Mouse (Mus musculus) frontal cortex, adult (tissue): ENCODE results near the gene Gna11.

Source experiments
- ATAC-seq: cut with Nextera tagmentation; 2 replicates; pipeline ENCODE4 v1.9.2; 2017; ENCODE audit warnings: mild to moderate bottlenecking, moderate library complexity, mixed read lengths; ENCODE audit not compliant: low TSS enrichment

Gna11 gene

GRCm38 (mm10) chr10:81507095-81507494 is 37.9 kb downstream of the Gna11 start:
- no peak for ATAC-seq

GRCm38 (mm10) chr10:81505016-81505664 is 39.9 kb downstream of the Gna11 start:
- ATAC-seq = no peak

GRCm38 (mm10) chr10:81502658-81503057 is 42.3 kb downstream of the Gna11 start:
- ATAC-seq = peak; percentile 80

GRCm38 (mm10) chr10:81501863-81502262 is 43.1 kb downstream of the Gna11 start:
- ATAC-seq = no peak

- ATAC-seq = no peak
Observed at GRCm38 (mm10) chr10:81500032-81500431, 45.0 kb downstream of the Gna11 start, which contains the start of gene S1pr4. TSS of gene S1pr4 (minus strand) at chr10:81500132.

- no peak for ATAC-seq
Observed at GRCm38 (mm10) chr10:81499250-81499901, 45.6 kb downstream of the Gna11 start.

GRCm38 (mm10) chr10:81498316-81499249 is 46.4 kb downstream of the Gna11 start:
- ATAC-seq = no peak

GRCm38 (mm10) chr10:81497401-81498270 is 47.4 kb downstream of the Gna11 start:
- no peak for ATAC-seq

- no peak for ATAC-seq
Observed at GRCm38 (mm10) chr10:81496969-81497368, 48.0 kb downstream of the Gna11 start.

- ATAC-seq = peak; percentile 92
Observed at GRCm38 (mm10) chr10:81496264-81496901, 48.6 kb downstream of the Gna11 start, which contains the start of gene Ncln. TSS of gene Ncln (minus strand) at chr10:81496392.

GRCm38 (mm10) chr10:81495616-81496263 is 49.2 kb downstream of the Gna11 start:
- peak; percentile 5; the same call in 1 of the 2 replicates for ATAC-seq

- no peak for ATAC-seq
Observed at GRCm38 (mm10) chr10:81495151-81495550, 49.8 kb downstream of the Gna11 start.

GRCm38 (mm10) chr10:81494260-81495041 is 50.5 kb downstream of the Gna11 start:
- ATAC-seq = no peak

GRCm38 (mm10) chr10:81493601-81494220 is 51.3 kb downstream of the Gna11 start:
- ATAC-seq = no peak

- no peak for ATAC-seq
Observed at GRCm38 (mm10) chr10:81492606-81493240, 52.3 kb downstream of the Gna11 start.

- no peak for ATAC-seq
Observed at GRCm38 (mm10) chr10:81491018-81491417, 54.0 kb downstream of the Gna11 start.

- no peak for ATAC-seq
Observed at GRCm38 (mm10) chr10:81489941-81490340, 55.0 kb downstream of the Gna11 start.

GRCm38 (mm10) chr10:81488081-81488480 is 56.9 kb downstream of the Gna11 start:
- no peak for ATAC-seq
